Mouse (Mus musculus): ENCODE measurements at regions not wholly inside any gene's neighbourhood (a gene's known extent, or its start where the extent isn't known, plus 50 kb on each side); places are given as distances from the start of the nearest gene placed in this dataset.
A peak's percentile ranks its signal among the peaks of the same experiment; 100 is the strongest.

- Histone ChIP-seq H3K9ac (ENCODE audit: low read depth, low read length) (no peak overlapping the region), H3K4me1 (ENCODE audit: control insufficient read depth, insufficient read depth, low read depth, low read length) (no peaks in the 10 kb centered on the region), H3K27me3 (replicated peaks; ENCODE audit: control insufficient read depth, insufficient read depth, low read length) (no peaks in the 10 kb centered on the region), H3K4me3 (ENCODE audit: low read length) (no peak overlapping the region), H3K36me3 (ENCODE audit: control insufficient read depth, insufficient read depth, low read length) (no peaks in the 10 kb centered on the region), H3K4me2 (ENCODE audit: low read length) (no peak overlapping the region), H3K27ac (ENCODE audit: low read depth, low read length) (no peak overlapping the region), H3K9me3 (ENCODE audit: control insufficient read depth, low read length) (no peaks in the 10 kb centered on the region)
- peak; percentile 58 for ATAC-seq
- 54% methylated on average over 18 of the region's 18 CpGs for WGBS
These were observed 167.4 kb downstream of the Triml1 start for GRCm38 (mm10) chr8:42973619-42974539.

- H3K9me3 ChIP-seq (ENCODE audit: control insufficient read depth, low read length), result no peaks in the 10 kb centered on the region
- WGBS, result 40% methylated on average over 4 of the region's 4 CpGs
- H3K4me3 ChIP-seq (ENCODE audit: low read length), result no peak overlapping the region
- H3K4me1 ChIP-seq (ENCODE audit: control insufficient read depth, insufficient read depth, low read depth, low read length), result no peaks in the 10 kb centered on the region
- no peak overlapping the region for H3K4me2 ChIP-seq (ENCODE audit: low read length)
- no peaks in the 10 kb centered on the region for H3K36me3 ChIP-seq (ENCODE audit: control insufficient read depth, insufficient read depth, low read length)
- no peak overlapping the region for H3K27ac ChIP-seq (ENCODE audit: low read depth, low read length)
- H3K27me3 ChIP-seq (replicated peaks; ENCODE audit: control insufficient read depth, insufficient read depth, low read length), result no peaks in the 10 kb centered on the region
- no peak for ATAC-seq
- H3K9ac ChIP-seq (ENCODE audit: low read depth, low read length), result no peak overlapping the region
These were observed 168.7 kb downstream of the Triml1 start for GRCm38 (mm10) chr8:42972545-42972944.

- Histone ChIP-seq H3K4me1 (ENCODE audit: control insufficient read depth, insufficient read depth, low read depth, low read length) (no peaks in the 10 kb centered on the region), H3K4me2 (ENCODE audit: low read length) (no peak overlapping the region), H3K27me3 (replicated peaks; ENCODE audit: control insufficient read depth, insufficient read depth, low read length) (no peaks in the 10 kb centered on the region), H3K9ac (ENCODE audit: low read depth, low read length) (no peak overlapping the region), H3K27ac (ENCODE audit: low read depth, low read length) (no peak overlapping the region), H3K4me3 (ENCODE audit: low read length) (no peak overlapping the region), H3K36me3 (ENCODE audit: control insufficient read depth, insufficient read depth, low read length) (no peaks in the 10 kb centered on the region), H3K9me3 (ENCODE audit: control insufficient read depth, low read length) (no peaks in the 10 kb centered on the region)
- peak; percentile 56; the same call in 1 of the 2 replicates for ATAC-seq
- 46% methylated on average over 8 of the region's 8 CpGs for whole genome bisulfite sequencing
These were observed 173.4 kb downstream of the Triml1 start for GRCm38 (mm10) chr8:42967862-42968395.

- 85% methylated on average over 2 of the region's 2 CpGs for WGBS
- no peak overlapping the region for H3K4me2 ChIP-seq (ENCODE audit: low read length)
- no peaks in the 10 kb centered on the region for H3K4me1 ChIP-seq (ENCODE audit: control insufficient read depth, insufficient read depth, low read depth, low read length)
- H3K9ac ChIP-seq (ENCODE audit: low read depth, low read length), result no peak overlapping the region
- no peaks in the 10 kb centered on the region for H3K36me3 ChIP-seq (ENCODE audit: control insufficient read depth, insufficient read depth, low read length)
- H3K4me3 ChIP-seq (ENCODE audit: low read length), result no peak overlapping the region
- H3K27ac ChIP-seq (ENCODE audit: low read depth, low read length), result no peak overlapping the region
- no peaks in the 10 kb centered on the region for H3K27me3 ChIP-seq (replicated peaks; ENCODE audit: control insufficient read depth, insufficient read depth, low read length)
- H3K9me3 ChIP-seq (ENCODE audit: control insufficient read depth, low read length), result no peaks in the 10 kb centered on the region
- no peak for ATAC-seq
These were observed 176.8 kb downstream of the Triml1 start for GRCm38 (mm10) chr8:42964507-42964906.

GRCm38 (mm10) chr8:42958052-42958805 lies 183.1 kb downstream of the Triml1 start:
- H3K36me3 ChIP-seq (ENCODE audit: control insufficient read depth, insufficient read depth, low read length), result no peaks in the 10 kb centered on the region
- H3K4me3 ChIP-seq (ENCODE audit: low read length), result no peak overlapping the region
- no peak for ATAC-seq
- no peak overlapping the region for H3K4me2 ChIP-seq (ENCODE audit: low read length)
- H3K9ac ChIP-seq (ENCODE audit: low read depth, low read length), result no peak overlapping the region
- no peak overlapping the region for H3K27ac ChIP-seq (ENCODE audit: low read depth, low read length)
- H3K4me1 ChIP-seq (ENCODE audit: control insufficient read depth, insufficient read depth, low read depth, low read length), result no peaks in the 10 kb centered on the region
- no peaks in the 10 kb centered on the region for H3K9me3 ChIP-seq (ENCODE audit: control insufficient read depth, low read length)
- 72% methylated on average over 11 of the region's 11 CpGs for WGBS
- no peaks in the 10 kb centered on the region for H3K27me3 ChIP-seq (replicated peaks; ENCODE audit: control insufficient read depth, insufficient read depth, low read length)

GRCm38 (mm10) chr8:42932609-42933008 lies 208.7 kb downstream of the Triml1 start:
- Histone ChIP-seq H3K4me2 (ENCODE audit: low read length) (no peak overlapping the region), H3K9ac (ENCODE audit: low read depth, low read length) (no peak overlapping the region), H3K9me3 (ENCODE audit: control insufficient read depth, low read length) (no peaks in the 10 kb centered on the region), H3K4me1 (ENCODE audit: control insufficient read depth, insufficient read depth, low read depth, low read length) (no peaks in the 10 kb centered on the region), H3K36me3 (ENCODE audit: control insufficient read depth, insufficient read depth, low read length) (no peaks in the 10 kb centered on the region), H3K27me3 (replicated peaks; ENCODE audit: control insufficient read depth, insufficient read depth, low read length) (no peaks in the 10 kb centered on the region), H3K4me3 (ENCODE audit: low read length) (no peak overlapping the region), H3K27ac (ENCODE audit: low read depth, low read length) (no peak overlapping the region)
- ATAC-seq, result no peak
- 69% methylated on average over 3 of the region's 3 CpGs for WGBS

GRCm38 (mm10) chr8:42891658-42892057 lies 249.6 kb downstream of the Triml1 start:
- Histone ChIP-seq H3K27ac (ENCODE audit: low read depth, low read length) (no peak overlapping the region), H3K9me3 (ENCODE audit: control insufficient read depth, low read length) (no peaks in the 10 kb centered on the region), H3K9ac (ENCODE audit: low read depth, low read length) (no peak overlapping the region), H3K36me3 (ENCODE audit: control insufficient read depth, insufficient read depth, low read length) (no peaks in the 10 kb centered on the region), H3K4me1 (ENCODE audit: control insufficient read depth, insufficient read depth, low read depth, low read length) (no peaks in the 10 kb centered on the region), H3K27me3 (replicated peaks; ENCODE audit: control insufficient read depth, insufficient read depth, low read length) (no peaks in the 10 kb centered on the region), H3K4me3 (ENCODE audit: low read length) (no peak overlapping the region), H3K4me2 (ENCODE audit: low read length) (no peak overlapping the region)
- WGBS, result 92% methylated on average over 5 of the region's 5 CpGs
- no peak for ATAC-seq

GRCm38 (mm10) chr8:42886516-42886915 lies 254.8 kb downstream of the Triml1 start:
- 94% methylated on average over 2 of the region's 2 CpGs for WGBS

GRCm38 (mm10) chr8:42870262-42870661 lies 271.0 kb downstream of the Triml1 start:
- 75% methylated on average over 3 of the region's 3 CpGs for WGBS
- H3K27ac ChIP-seq (ENCODE audit: low read depth, low read length), result no peak overlapping the region
- H3K4me2 ChIP-seq (ENCODE audit: low read length), result no peak overlapping the region
- ATAC-seq, result no peak
- no peak overlapping the region for H3K9ac ChIP-seq (ENCODE audit: low read depth, low read length)
- H3K27me3 ChIP-seq (replicated peaks; ENCODE audit: control insufficient read depth, insufficient read depth, low read length), result no peaks in the 10 kb centered on the region
- H3K36me3 ChIP-seq (ENCODE audit: control insufficient read depth, insufficient read depth, low read length), result no peaks in the 10 kb centered on the region
- no peak overlapping the region for H3K4me3 ChIP-seq (ENCODE audit: low read length)
- no peaks in the 10 kb centered on the region for H3K4me1 ChIP-seq (ENCODE audit: control insufficient read depth, insufficient read depth, low read depth, low read length)
- H3K9me3 ChIP-seq (ENCODE audit: control insufficient read depth, low read length), result no peaks in the 10 kb centered on the region

More at GRCm38 (mm10) chr8:42886516-42886915, 254.8 kb downstream of the Triml1 start:
- Histone ChIP-seq H3K27me3 (replicated peaks; ENCODE audit: control insufficient read depth, insufficient read depth, low read length) (no peaks in the 10 kb centered on the region), H3K4me1 (ENCODE audit: control insufficient read depth, insufficient read depth, low read depth, low read length) (no peaks in the 10 kb centered on the region), H3K4me2 (ENCODE audit: low read length) (no peak overlapping the region), H3K36me3 (ENCODE audit: control insufficient read depth, insufficient read depth, low read length) (no peaks in the 10 kb centered on the region), H3K27ac (ENCODE audit: low read depth, low read length) (no peak overlapping the region), H3K9me3 (ENCODE audit: control insufficient read depth, low read length) (no peaks in the 10 kb centered on the region), H3K9ac (ENCODE audit: low read depth, low read length) (no peak overlapping the region), H3K4me3 (ENCODE audit: low read length) (no peak overlapping the region)
- no peak for ATAC-seq
